Mouse (Mus musculus): ENCODE data around the gene Cdsn. TPM values are rescaled to one million over a fixed set of nuclear protein-coding genes. Genes with fewer than 3 reads are reported as not detected.

Gene Cdsn
- not detected for polyA plus RNA-seq (2017; shearing (Covaris generic))

DNA sequence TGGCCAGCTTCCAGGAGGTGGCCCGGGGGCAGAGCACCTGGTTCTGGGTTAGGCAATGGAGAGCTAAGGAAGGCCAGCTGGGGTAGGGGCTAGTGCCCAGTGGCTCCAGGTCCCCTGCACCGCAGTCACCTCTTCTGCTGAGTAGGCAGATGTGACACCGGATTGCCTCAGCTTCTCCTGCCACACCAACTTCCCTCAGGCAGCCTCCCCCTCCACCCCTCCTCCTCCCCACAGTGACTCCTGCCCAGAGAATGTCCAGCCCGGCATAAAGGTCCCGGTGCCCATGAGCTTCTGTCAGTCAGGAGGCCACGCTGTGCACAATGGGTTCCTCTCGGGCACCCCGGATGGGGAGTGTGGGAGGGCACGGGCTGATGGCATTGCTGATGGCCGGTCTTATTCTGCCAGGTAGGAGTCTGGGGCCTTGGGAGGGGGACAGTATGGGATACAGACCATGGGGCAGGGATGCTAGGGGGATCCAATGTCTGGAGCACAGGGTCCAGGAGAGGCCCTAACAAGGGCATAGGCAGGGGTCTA, at the start of gene Cdsn:
TSS of gene Cdsn (plus strand) at position 248 of the 534 bp plus-strand sequence.

GRCm38 (mm10) chr17:35505776-35506175, 46.2 kb upstream of the Cdsn start, which contains the start of gene Pou5f1:
Gene Pou5f1 (plus strand): TSS chr17:35506018.

GRCm38 (mm10) chr17:35516652-35517500, 35.1 kb upstream of the Cdsn start, which contains the start of the genes Tcf19 and Cchcr1:
Gene Tcf19 (minus strand): TSS chr17:35516824.
Gene Cchcr1 (plus strand): TSS chr17:35517100.

DNA sequence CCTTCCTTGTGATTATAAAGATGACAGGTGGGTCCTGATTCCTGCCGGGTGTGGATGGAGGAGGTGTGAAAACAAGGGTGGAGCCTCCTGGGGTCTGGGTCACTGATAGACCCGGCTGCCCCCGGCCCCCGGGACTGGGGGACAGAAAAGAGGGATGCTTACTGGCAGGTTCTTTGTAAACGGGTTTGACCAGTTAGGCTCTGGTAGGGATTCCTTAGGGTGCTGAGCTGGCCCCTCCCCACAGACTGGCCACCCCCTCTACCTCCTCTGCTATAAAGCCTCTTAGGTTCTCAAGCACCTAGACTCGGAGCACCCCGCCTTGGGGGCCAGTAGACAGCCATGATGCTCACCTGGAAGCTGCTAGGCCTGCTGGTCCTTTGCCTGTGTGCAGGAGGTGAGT, 19.0 kb upstream of the Cdsn start, which contains the start of gene Psors1c2:
TSS of gene Psors1c2 (plus strand) at position 301 of the 400 bp plus-strand sequence.

GRCm38 (mm10) chr17:35567150-35567549, 15.2 kb downstream of the Cdsn start, which contains the start of gene 2300002M23Rik:
Gene 2300002M23Rik (plus strand): TSS chr17:35567450.

GRCm38 (mm10) chr17:35601249-35601648, 49.3 kb downstream of the Cdsn start, which contains the start of gene Sfta2:
Gene Sfta2 (plus strand): TSS chr17:35601549.

Other genes starting within 250 kb of the Cdsn start
- gene H2-Q1, start 231.7 kb upstream of the Cdsn start, polyA plus RNA-seq (2017; shearing (Covaris generic)): 0.20 TPM
- 21.3 TPM for gene H2-Q2, start 209.9 kb upstream of the Cdsn start, polyA plus RNA-seq (2017; shearing (Covaris generic))
- gene H2-Q4, start 172.5 kb upstream of the Cdsn start, polyA plus RNA-seq (2017; shearing (Covaris generic)): 49.6 TPM
- 973 TPM for gene H2-Q6, start 127.3 kb upstream of the Cdsn start, polyA plus RNA-seq (2017; shearing (Covaris generic))
- gene H2-Q7, start 113.0 kb upstream of the Cdsn start, polyA plus RNA-seq (2017; shearing (Covaris generic)): 2,993 TPM
- gene H2-Q10, start 82.0 kb upstream of the Cdsn start, polyA plus RNA-seq (2017; shearing (Covaris generic)): 30.2 TPM
- gene Pou5f1, start 46.1 kb upstream of the Cdsn start, polyA plus RNA-seq (2017; shearing (Covaris generic)): not detected
- 21.5 TPM for gene Tcf19, start 35.3 kb upstream of the Cdsn start, polyA plus RNA-seq (2017; shearing (Covaris generic))
- gene Cchcr1, start 35.0 kb upstream of the Cdsn start, polyA plus RNA-seq (2017; shearing (Covaris generic)): 17.8 TPM
- not detected for gene Psors1c2, start 18.9 kb upstream of the Cdsn start, polyA plus RNA-seq (2017; shearing (Covaris generic))
- gene 2300002M23Rik, start 15.3 kb downstream of the Cdsn start, polyA plus RNA-seq (2017; shearing (Covaris generic)): not detected
- gene Sfta2, start 49.4 kb downstream of the Cdsn start, polyA plus RNA-seq (2017; shearing (Covaris generic)): not detected
- gene Gm9573, start 74.5 kb downstream of the Cdsn start, polyA plus RNA-seq (2017; shearing (Covaris generic)): not detected
- 0.21 TPM for gene Mucl3, start 91.6 kb downstream of the Cdsn start, polyA plus RNA-seq (2017; shearing (Covaris generic))
- gene Vars2, start 115.5 kb downstream of the Cdsn start, polyA plus RNA-seq (2017; shearing (Covaris generic)): 35.4 TPM
- gene Gtf2h4, start 121.6 kb downstream of the Cdsn start, polyA plus RNA-seq (2017; shearing (Covaris generic)): 29.3 TPM
- gene Ddr1, start 152.5 kb downstream of the Cdsn start, polyA plus RNA-seq (2017; shearing (Covaris generic)): 4.8 TPM